Mouse (Mus musculus): ENCODE measurements around the gene Prom2. TPM values are rescaled to one million over a fixed set of nuclear protein-coding genes. Genes with fewer than 3 reads are reported as not detected.

Gene Prom2
- total RNA-seq, 2 experiments from 2014 or later, result not detected

GRCm38 (mm10) chr2:127525004-127525775 is 16.1 kb downstream of the Prom2 start:
- no peak for ATAC-seq (ENCODE audit: poor library complexity, severe bottlenecking)

- peak; percentile 58 for ATAC-seq (ENCODE audit: poor library complexity, severe bottlenecking)
Observed at GRCm38 (mm10) chr2:127523950-127524729, 17.1 kb downstream of the Prom2 start.

GRCm38 (mm10) chr2:127522006-127522441 is 19.2 kb downstream of the Prom2 start, which contains the start of gene Kcnip3:
TSS of gene Kcnip3 (minus strand) at chr2:127522094.
- ATAC-seq (ENCODE audit: poor library complexity, severe bottlenecking), result no peak

- no peak for ATAC-seq (ENCODE audit: poor library complexity, severe bottlenecking)
Observed at GRCm38 (mm10) chr2:127521172-127522005, 19.9 kb downstream of the Prom2 start.

GRCm38 (mm10) chr2:127520123-127520522 is 21.1 kb downstream of the Prom2 start:
- ATAC-seq (ENCODE audit: poor library complexity, severe bottlenecking), result no peak

- no peak for ATAC-seq (ENCODE audit: poor library complexity, severe bottlenecking)
Observed at GRCm38 (mm10) chr2:127519308-127519707, 22.0 kb downstream of the Prom2 start.

- peak; percentile 53 for ATAC-seq (ENCODE audit: poor library complexity, severe bottlenecking)
Observed at GRCm38 (mm10) chr2:127518831-127519230, 22.4 kb downstream of the Prom2 start.

- ATAC-seq (ENCODE audit: poor library complexity, severe bottlenecking), result peak; percentile 21
Observed at GRCm38 (mm10) chr2:127518273-127518672, 23.0 kb downstream of the Prom2 start.

GRCm38 (mm10) chr2:127517081-127517480 is 24.2 kb downstream of the Prom2 start:
- ATAC-seq (ENCODE audit: poor library complexity, severe bottlenecking), result no peak

GRCm38 (mm10) chr2:127514380-127515124 is 26.7 kb downstream of the Prom2 start:
- no peak for ATAC-seq (ENCODE audit: poor library complexity, severe bottlenecking)

GRCm38 (mm10) chr2:127513244-127513643 is 28.0 kb downstream of the Prom2 start:
- no peak for ATAC-seq (ENCODE audit: poor library complexity, severe bottlenecking)

- ATAC-seq (ENCODE audit: poor library complexity, severe bottlenecking), result no peak
Observed at GRCm38 (mm10) chr2:127511426-127511825, 29.8 kb downstream of the Prom2 start.

- no peak for ATAC-seq (ENCODE audit: poor library complexity, severe bottlenecking)
Observed at GRCm38 (mm10) chr2:127507967-127508660, 33.2 kb downstream of the Prom2 start.

GRCm38 (mm10) chr2:127507077-127507774 is 34.0 kb downstream of the Prom2 start:
- ATAC-seq (ENCODE audit: poor library complexity, severe bottlenecking), result peak; percentile 78

- ATAC-seq (ENCODE audit: poor library complexity, severe bottlenecking), result peak; percentile 74
Observed at GRCm38 (mm10) chr2:127506131-127506632, 35.1 kb downstream of the Prom2 start.

- ATAC-seq (ENCODE audit: poor library complexity, severe bottlenecking), result peak; percentile 38
Observed at GRCm38 (mm10) chr2:127505196-127505595, 36.1 kb downstream of the Prom2 start.

GRCm38 (mm10) chr2:127503751-127504549 is 37.3 kb downstream of the Prom2 start:
- ATAC-seq (ENCODE audit: poor library complexity, severe bottlenecking), result no peak

- ATAC-seq (ENCODE audit: poor library complexity, severe bottlenecking), result peak; percentile 38; the same call in 1 of the 2 replicates
Observed at GRCm38 (mm10) chr2:127501061-127501460, 40.2 kb downstream of the Prom2 start.

All from megakaryocyte, adult 5-6 weeks (primary cell).